Mouse (Mus musculus) embryonic facial prominence, embryonic 12.5 days (tissue): Measurements from ENCODE around the gene Dera. TPM values are rescaled to one million over a fixed set of nuclear protein-coding genes. Genes with fewer than 3 reads are reported as not detected.

Experiments
- ATAC-seq: fragments of 200-750 bp; cut with Nextera tagmentation; 2 replicates; pipeline ENCODE4 v1.8.0; 2017; ENCODE audit not compliant: insufficient number of reproducible peaks, insufficient read depth, low FRiP score, low TSS enrichment
- H3K27ac ChIP-seq: fragments of 300-500 bp; sonication (generic); 2 replicates; pipeline ENCODE4 v1.5.1; 2016; ENCODE audit warnings: mild to moderate bottlenecking
- H3K27me3 ChIP-seq: fragments of 300-500 bp; sonication (generic); 2 replicates; pipeline ENCODE4 v1.6.1; 2016; ENCODE audit warnings: mild to moderate bottlenecking, moderate library complexity
- H3K36me3 ChIP-seq: fragments of 300-500 bp; sonication (generic); 2 replicates; pipeline ENCODE4 v1.6.1; 2016; ENCODE audit warnings: mild to moderate bottlenecking
- H3K4me1 ChIP-seq: fragments of 300-500 bp; sonication (generic); 2 replicates; pipeline ENCODE4 v1.6.1; 2016
- H3K4me2 ChIP-seq: fragments of 300-500 bp; sonication (generic); replicated peaks from 2 replicates; pipeline ENCODE4 v1.6.1; 2016; ENCODE audit warnings: mild to moderate bottlenecking, moderate library complexity
- H3K4me3 ChIP-seq: fragments of 300-500 bp; sonication (generic); 2 replicates; pipeline ENCODE4 v1.5.1; 2016; ENCODE audit warnings: mild to moderate bottlenecking
- H3K9ac ChIP-seq: fragments of 300-500 bp; sonication (generic); 2 replicates; pipeline ENCODE4 v1.6.1; 2016; ENCODE audit warnings: mild to moderate bottlenecking, moderate library complexity
- H3K9me3 ChIP-seq: fragments of 300-500 bp; sonication (generic); 2 replicates; pipeline ENCODE4 v1.6.1; 2016; ENCODE audit warnings: mild to moderate bottlenecking, moderate library complexity
- WGBS: fragments of 180-500 bp; shearing (Covaris S2); methylation state at CpG from one replicate; pipeline ENCODE4 v1.1.7; 2016; 5-methylcytosine and 5-hydroxymethylcytosine counted together
- polyA plus RNA-seq: library from polyadenylated mRNA; unstranded; fragments of >200 nt; fragmentation: Nextera tagmentation; extraction: Ambion mirVana; gene quantifications from 2 replicates; pipeline ENCODE4 v1.2.1, GENCODE M21; 2016

Gene Dera
- polyA plus RNA-seq, 1 experiment from 2014 or later, result 50.2 TPM

- Histone ChIP-seq H3K9ac (no peak overlapping the region), H3K4me1 (peaks cover 7% of the 10 kb centered on the region; the same call in 1 of the 2 replicates), H3K4me2 (no peak overlapping the region), H3K36me3 (no peaks in the 10 kb centered on the region), H3K4me3 (no peak overlapping the region), H3K27ac (no peak overlapping the region; the same call in 1 of the 2 replicates), H3K9me3 (no peaks in the 10 kb centered on the region), H3K27me3 (no peaks in the 10 kb centered on the region)
- ATAC-seq, result no peak
- WGBS, result 73% methylated on average over 2 of the region's 2 CpGs
Observed at GRCm38 (mm10) chr6:137789658-137790057, 35.3 kb downstream of the Dera start.

- Histone ChIP-seq H3K27ac (no peak overlapping the region), H3K9me3 (peaks cover 7% of the 10 kb centered on the region; the same call in 1 of the 2 replicates), H3K9ac (no peak overlapping the region), H3K4me2 (no peak overlapping the region), H3K27me3 (no peaks in the 10 kb centered on the region), H3K4me1 (no peaks in the 10 kb centered on the region), H3K36me3 (peaks cover 8% of the 10 kb centered on the region), H3K4me3 (no peak overlapping the region)
- no peak for ATAC-seq
- WGBS, result 50% methylated on average over 2 of the region's 2 CpGs
Observed at GRCm38 (mm10) chr6:137795494-137795893, 41.1 kb downstream of the Dera start.

- no peak overlapping the region for H3K4me2 ChIP-seq
- no peak for ATAC-seq
- no peak overlapping the region for H3K27ac ChIP-seq
Observed at GRCm38 (mm10) chr6:137796596-137797567, 42.5 kb downstream of the Dera start.

GRCm38 (mm10) chr6:137799253-137799652 is 44.9 kb downstream of the Dera start:
- H3K9ac ChIP-seq, result no peak overlapping the region
- no peak for ATAC-seq
- WGBS, result 91% methylated on average over 9 of the region's 9 CpGs

More at GRCm38 (mm10) chr6:137796596-137797567, 42.5 kb downstream of the Dera start:
- no peak overlapping the region for H3K4me3 ChIP-seq
- no peaks in the 10 kb centered on the region for H3K4me1 ChIP-seq
- H3K36me3 ChIP-seq, result peaks cover 8% of the 10 kb centered on the region
- 68% methylated on average over 29 of the region's 29 CpGs for WGBS
- peaks cover 7% of the 10 kb centered on the region; the same call in 1 of the 2 replicates for H3K9me3 ChIP-seq
- no peaks in the 10 kb centered on the region for H3K27me3 ChIP-seq
- no peak overlapping the region for H3K9ac ChIP-seq

GRCm38 (mm10) chr6:137803456-137804005 is 49.2 kb downstream of the Dera start:
- peaks cover 7% of the 10 kb centered on the region; the same call in 1 of the 2 replicates for H3K9me3 ChIP-seq
- peaks cover 8% of the 10 kb centered on the region for H3K36me3 ChIP-seq
- no peak overlapping the region for H3K4me2 ChIP-seq
- H3K4me3 ChIP-seq, result no peak overlapping the region
- no peaks in the 10 kb centered on the region for H3K27me3 ChIP-seq
- H3K9ac ChIP-seq, result no peak overlapping the region
- ATAC-seq, result 0 out of 2 replicates have a peak, but pooled peaks have one; percentile 17
- 46% methylated on average over 12 of the region's 12 CpGs for WGBS
- H3K4me1 ChIP-seq, result peaks cover 14% of the 10 kb centered on the region
- H3K27ac ChIP-seq, result no peak overlapping the region

More at GRCm38 (mm10) chr6:137799253-137799652, 44.9 kb downstream of the Dera start:
- Histone ChIP-seq H3K27ac (no peak overlapping the region), H3K4me3 (no peak overlapping the region), H3K27me3 (no peaks in the 10 kb centered on the region), H3K4me2 (no peak overlapping the region), H3K4me1 (peaks cover 8% of the 10 kb centered on the region), H3K36me3 (peaks cover 8% of the 10 kb centered on the region), H3K9me3 (peaks cover 7% of the 10 kb centered on the region; the same call in 1 of the 2 replicates)

GRCm38 (mm10) chr6:137804121-137804520 is 49.8 kb downstream of the Dera start:
- Histone ChIP-seq H3K36me3 (peaks cover 8% of the 10 kb centered on the region), H3K27ac (no peak overlapping the region), H3K4me3 (no peak overlapping the region), H3K4me2 (no peak overlapping the region), H3K9me3 (peaks cover 7% of the 10 kb centered on the region; the same call in 1 of the 2 replicates), H3K4me1 (peaks cover 14% of the 10 kb centered on the region), H3K27me3 (no peaks in the 10 kb centered on the region), H3K9ac (no peak overlapping the region)
- ATAC-seq, result 0 out of 2 replicates have a peak, but pooled peaks have one; percentile 17
- WGBS, result 53% methylated on average over 7 of the region's 7 CpGs

GRCm38 (mm10) chr6:137804606-137805005 is 50.3 kb downstream of the Dera start:
- Histone ChIP-seq H3K9me3 (peaks cover 7% of the 10 kb centered on the region; the same call in 1 of the 2 replicates), H3K4me2 (no peak overlapping the region), H3K36me3 (peaks cover 7% of the 10 kb centered on the region), H3K27me3 (no peaks in the 10 kb centered on the region), H3K27ac (no peak overlapping the region), H3K4me1 (peaks cover 14% of the 10 kb centered on the region), H3K9ac (no peak overlapping the region), H3K4me3 (no peak overlapping the region)
- 46% methylated on average over 9 of the region's 9 CpGs for WGBS
- ATAC-seq, result no peak

- peaks cover 14% of the 10 kb centered on the region for H3K4me1 ChIP-seq
- H3K9me3 ChIP-seq, result no peaks in the 10 kb centered on the region
- no peak overlapping the region for H3K9ac ChIP-seq
- H3K36me3 ChIP-seq, result no peaks in the 10 kb centered on the region
- H3K4me2 ChIP-seq, result no peak overlapping the region
- ATAC-seq, result no peak
- H3K4me3 ChIP-seq, result no peak overlapping the region
- no peaks in the 10 kb centered on the region for H3K27me3 ChIP-seq
- H3K27ac ChIP-seq, result no peak overlapping the region
- 91% methylated on average over 3 of the region's 3 CpGs for WGBS
Observed at GRCm38 (mm10) chr6:137806342-137806741, 52.0 kb downstream of the Dera start.

GRCm38 (mm10) chr6:137806806-137807205 is 52.5 kb downstream of the Dera start:
- 92% methylated on average over 8 of the region's 8 CpGs for WGBS
- no peaks in the 10 kb centered on the region for H3K36me3 ChIP-seq
- no peaks in the 10 kb centered on the region for H3K27me3 ChIP-seq
- no peak overlapping the region for H3K9ac ChIP-seq
- H3K4me3 ChIP-seq, result no peak overlapping the region
- H3K27ac ChIP-seq, result no peak overlapping the region
- ATAC-seq, result no peak
- H3K4me1 ChIP-seq, result peaks cover 14% of the 10 kb centered on the region
- H3K9me3 ChIP-seq, result no peaks in the 10 kb centered on the region
- no peak overlapping the region for H3K4me2 ChIP-seq

GRCm38 (mm10) chr6:137807296-137807695 is 53.0 kb downstream of the Dera start:
- H3K9ac ChIP-seq, result no peak overlapping the region
- ATAC-seq, result no peak
- no peak overlapping the region for H3K4me2 ChIP-seq
- WGBS, result 92% methylated on average over 6 of the region's 6 CpGs
- H3K36me3 ChIP-seq, result no peaks in the 10 kb centered on the region
- no peaks in the 10 kb centered on the region for H3K9me3 ChIP-seq
- no peak overlapping the region for H3K27ac ChIP-seq
- peaks cover 14% of the 10 kb centered on the region for H3K4me1 ChIP-seq
- no peak overlapping the region for H3K4me3 ChIP-seq
- H3K27me3 ChIP-seq, result no peaks in the 10 kb centered on the region

GRCm38 (mm10) chr6:137808706-137809105 is 54.4 kb downstream of the Dera start:
- Histone ChIP-seq H3K36me3 (no peaks in the 10 kb centered on the region), H3K27ac (no peak overlapping the region), H3K27me3 (no peaks in the 10 kb centered on the region), H3K4me1 (peaks cover 12% of the 10 kb centered on the region), H3K9me3 (no peaks in the 10 kb centered on the region), H3K9ac (no peak overlapping the region), H3K4me2 (no peak overlapping the region), H3K4me3 (no peak overlapping the region)
- 75% methylated on average over 6 of the region's 6 CpGs for WGBS
- ATAC-seq, result no peak
